Mouse (Mus musculus) liver, adult 2 months (tissue): ENCODE measurements around the gene Nkx2-4. TPM values are rescaled to one million over a fixed set of nuclear protein-coding genes. Genes with fewer than 3 reads are reported as not detected.

Experiments used
- DNase-seq: peaks from one replicate; pipeline ENCODE4 v3.0.0-alpha.2; 2011; ENCODE audit warnings: low read depth, low spot score; ENCODE audit errors: extremely low read depth
- H3K27ac ChIP-seq: fragments of 200-500 bp; replicated peaks from 2 replicates; pipeline ENCODE4 v1.5.1; 2012; ENCODE audit warnings: low read depth, mild to moderate bottlenecking, control low read depth, inconsistent platforms, low read length; ENCODE audit not compliant: insufficient read depth
- H3K27me3 ChIP-seq: fragments of 200-500 bp; 2 replicates; pipeline ENCODE4 v1.6.1; 2012; ENCODE audit warnings: mild to moderate bottlenecking, moderate library complexity, low read length, inconsistent platforms; ENCODE audit not compliant: control insufficient read depth, insufficient read depth
- H3K36me3 ChIP-seq: fragments of 200-500 bp; 2 replicates; pipeline ENCODE4 v1.6.1; 2012; ENCODE audit warnings: low read length, inconsistent platforms; ENCODE audit not compliant: control insufficient read depth, insufficient read depth
- H3K4me1 ChIP-seq: fragments of 200-500 bp; 2 replicates; pipeline ENCODE4 v1.6.1; 2011; ENCODE audit warnings: low read length; ENCODE audit not compliant: control insufficient read depth, insufficient read depth
- H3K4me3 ChIP-seq: fragments of 200-500 bp; 2 replicates; pipeline ENCODE4 v1.5.1; 2011; ENCODE audit warnings: low read depth, mild to moderate bottlenecking, control low read depth, low read length, moderate library complexity; ENCODE audit not compliant: insufficient read depth
- H3K79me2 ChIP-seq: fragments of 200-500 bp; 2 replicates; pipeline ENCODE4 v1.6.1; 2012; ENCODE audit warnings: inconsistent platforms, mild to moderate bottlenecking, low read length, moderate library complexity; ENCODE audit not compliant: control insufficient read depth, insufficient read depth
- H3K9ac ChIP-seq: fragments of 200-500 bp; 2 replicates; pipeline ENCODE4 v1.6.1; 2012; ENCODE audit warnings: low read depth, mild to moderate bottlenecking, control low read depth, inconsistent platforms, low read length
- CTCF ChIP-seq: fragments of 200-500 bp; IDR thresholded peaks from 2 replicates; pipeline ENCODE4 v1.5.1; 2011; ENCODE audit warnings: low read depth, low read length, control low read depth
- POLR2A ChIP-seq: fragments of 200-500 bp; IDR thresholded peaks from 2 replicates; pipeline ENCODE4 v1.6.1; 2011; ENCODE audit warnings: low read length, control low read depth; ENCODE audit not compliant: insufficient read depth; ENCODE audit errors: extremely low read depth
- WGBS: fragments of 180-500 bp; shearing (Covaris S2); methylation state at CpG from one replicate; pipeline ENCODE4 v1.1.7; 2018; 5-methylcytosine and 5-hydroxymethylcytosine counted together
- polyA plus RNA-seq: library from polyadenylated mRNA; depleted of rRNA; stranded (reverse); fragments of >200 nt; gene quantifications from 2 replicates; pipeline ENCODE4 v1.2.3, GENCODE M21; 2012
- total RNA-seq: library from RNA; depleted of rRNA; stranded (reverse); fragments of >200 nt; gene quantifications from 2 replicates; pipeline ENCODE4 v1.2.3, GENCODE M21; 2014

Nkx2-4 gene
- total and polyA plus RNA-seq, 2 experiments: not detected

DNA sequence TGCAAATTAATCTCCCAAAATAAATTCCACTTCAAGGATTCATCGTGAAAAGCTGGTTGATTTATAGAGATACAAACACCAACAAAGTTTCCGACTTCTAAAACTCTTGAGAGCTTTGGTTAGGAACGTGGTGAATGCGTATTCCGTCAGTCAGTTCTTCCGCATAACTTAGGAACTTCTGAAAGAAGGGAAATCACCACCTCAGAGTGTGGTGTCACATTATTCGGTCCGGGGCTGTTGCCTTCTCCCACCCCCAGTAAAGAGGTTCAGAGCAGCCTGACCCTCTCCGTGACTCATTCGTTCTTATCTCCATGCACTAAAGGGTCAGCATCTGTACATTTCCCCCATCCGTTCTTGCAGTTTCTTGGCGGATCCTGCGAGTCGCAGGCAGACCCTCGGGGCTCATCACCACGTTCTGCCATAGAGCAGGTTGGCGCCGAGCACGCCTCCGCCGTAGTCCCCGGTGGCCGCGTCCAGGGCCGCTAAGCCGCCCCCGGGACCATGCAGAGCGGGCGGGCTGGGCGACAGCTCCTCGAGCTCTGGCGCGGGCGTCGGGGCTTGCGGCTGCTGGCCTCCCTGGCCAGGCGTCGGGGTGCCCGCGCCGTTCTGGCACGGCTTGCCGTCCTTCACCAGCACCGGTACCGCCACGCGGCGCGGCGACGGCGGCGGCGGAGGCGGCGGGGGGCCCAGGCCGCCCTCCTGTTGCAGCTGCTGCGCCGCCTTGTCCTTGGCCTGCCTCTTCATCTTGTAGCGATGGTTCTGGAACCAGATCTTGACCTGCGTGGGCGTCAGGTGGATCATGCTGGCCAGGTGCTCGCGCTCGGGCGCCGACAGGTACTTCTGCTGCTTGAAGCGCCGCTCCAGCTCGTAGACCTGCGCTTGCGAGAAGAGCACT lies 1.5 kb downstream of the Nkx2-4 start:
- H3K9ac ChIP-seq: no peak overlapping the region
- no peak overlapping the region for H3K27ac ChIP-seq
- 5% methylated on average over 70 of the region's 72 CpGs for WGBS
- H3K79me2 ChIP-seq: no peaks in the 10 kb centered on the region
- peaks cover 20% of the 10 kb centered on the region for H3K27me3 ChIP-seq
- H3K4me3 ChIP-seq: no peak overlapping the region
- DNase-seq: no peak
- TF ChIP-seq CTCF: no peak
- TF ChIP-seq POLR2A: no peak
- no peaks in the 10 kb centered on the region for H3K36me3 ChIP-seq
- H3K4me1 ChIP-seq: no peaks in the 10 kb centered on the region

DNA sequence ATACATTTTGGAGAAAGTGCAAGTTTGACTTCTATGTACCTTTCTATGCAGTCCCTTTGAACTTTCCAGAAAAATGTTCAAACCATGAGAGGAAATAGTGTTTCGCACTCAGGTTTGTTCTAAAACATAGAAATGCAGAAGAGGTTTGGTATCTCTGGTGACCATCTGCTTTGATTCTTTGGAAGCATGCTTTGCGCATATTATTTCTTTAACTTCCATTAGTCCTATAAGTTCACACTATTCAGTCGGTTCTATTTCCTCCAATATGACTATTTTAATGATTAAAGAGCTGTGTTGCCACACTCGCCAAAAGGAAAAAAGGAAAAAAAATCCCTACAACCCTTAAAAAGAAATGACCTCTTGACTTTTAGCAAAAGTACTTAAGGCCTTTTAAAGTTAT lies 2.9 kb downstream of the Nkx2-4 start:
- 79% methylated on average over 4 of the region's 4 CpGs for WGBS

DNA sequence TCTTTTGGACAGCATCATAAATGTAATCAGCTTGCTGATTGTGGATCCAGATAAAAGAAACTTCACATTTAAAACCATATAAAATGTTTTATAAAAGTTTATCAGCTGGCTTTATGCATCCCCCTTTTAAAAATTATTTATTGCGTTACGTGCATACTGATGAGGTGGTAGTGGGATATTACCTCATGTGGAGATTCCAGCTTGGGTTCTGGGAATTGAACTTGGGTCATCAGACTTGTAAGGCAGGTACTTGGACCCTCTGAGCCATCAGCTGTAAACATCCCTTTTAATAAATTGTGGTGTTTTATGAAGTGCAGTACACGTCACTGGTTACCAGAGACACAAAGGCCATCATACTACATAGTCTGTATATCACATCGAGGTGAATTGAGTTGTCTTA lies 10.8 kb downstream of the Nkx2-4 start:
- H3K27ac ChIP-seq: no peak overlapping the region
- H3K36me3 ChIP-seq: peaks cover 48% of the 10 kb centered on the region
- H3K4me3 ChIP-seq: no peak overlapping the region
- H3K9ac ChIP-seq: no peak overlapping the region
- H3K79me2 ChIP-seq: no peaks in the 10 kb centered on the region
- DNase-seq: no peak
- no peaks in the 10 kb centered on the region for H3K4me1 ChIP-seq
- no peak for TF ChIP-seq CTCF
- H3K27me3 ChIP-seq: no peaks in the 10 kb centered on the region
- 98% methylated on average over 4 of the region's 4 CpGs for WGBS

More for the DNA sequence above, 2.9 kb downstream of the Nkx2-4 start:
- TF ChIP-seq CTCF (no peak), POLR2A (no peak)
- Histone ChIP-seq H3K79me2 (no peaks in the 10 kb centered on the region), H3K4me1 (no peaks in the 10 kb centered on the region), H3K36me3 (peaks cover 5% of the 10 kb centered on the region), H3K27ac (no peak overlapping the region), H3K27me3 (peaks cover 20% of the 10 kb centered on the region), H3K4me3 (no peak overlapping the region), H3K9ac (no peak overlapping the region)
- no peak for DNase-seq

DNA sequence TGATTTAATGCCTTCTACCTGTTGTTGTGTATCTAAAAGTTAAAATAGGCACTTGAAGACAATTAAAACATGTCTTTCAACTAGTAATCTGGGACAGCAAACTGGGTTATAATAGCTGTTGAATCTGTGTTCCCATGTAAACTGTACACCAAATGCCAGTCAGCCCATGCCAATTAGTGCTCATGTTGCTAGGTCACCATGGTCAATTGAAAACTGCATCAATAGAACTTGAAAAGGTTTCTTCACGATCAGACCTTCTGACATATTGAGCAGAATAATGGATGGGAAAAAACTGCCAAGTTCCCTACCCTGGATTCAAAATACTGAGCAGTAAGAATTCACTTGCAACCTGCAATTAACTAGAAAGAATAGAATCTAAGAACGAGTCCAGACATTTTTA lies 11.3 kb downstream of the Nkx2-4 start:
- no peak for DNase-seq
- Histone ChIP-seq H3K36me3 (peaks cover 51% of the 10 kb centered on the region), H3K27me3 (no peaks in the 10 kb centered on the region), H3K4me3 (no peak overlapping the region), H3K79me2 (no peaks in the 10 kb centered on the region), H3K27ac (no peak overlapping the region), H3K9ac (no peak overlapping the region), H3K4me1 (no peaks in the 10 kb centered on the region)
- no peak for TF ChIP-seq POLR2A
- WGBS: 87% methylated on average over 2 of the region's 2 CpGs

DNA sequence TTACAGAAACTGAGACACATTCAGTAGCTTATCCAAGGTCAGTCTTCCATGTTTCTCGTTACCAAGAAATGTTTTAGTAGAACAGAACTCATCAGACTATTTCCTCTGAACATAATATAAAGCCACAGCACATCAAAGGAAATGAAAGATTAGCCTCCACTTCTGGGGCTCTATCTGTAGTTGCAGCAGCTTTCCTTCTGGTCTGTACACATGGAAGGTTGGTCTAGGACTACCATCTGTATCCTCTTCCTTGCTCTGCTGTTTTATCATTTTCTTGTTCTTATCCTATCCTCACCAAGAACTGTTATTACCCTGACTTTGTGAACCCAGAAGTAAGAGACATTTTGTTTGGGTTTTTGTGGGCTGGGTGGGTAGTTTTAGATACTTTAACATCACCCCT lies 14.9 kb downstream of the Nkx2-4 start:
- Histone ChIP-seq H3K4me1 (no peaks in the 10 kb centered on the region), H3K36me3 (peaks cover 52% of the 10 kb centered on the region), H3K27ac (no peak overlapping the region), H3K27me3 (no peaks in the 10 kb centered on the region), H3K9ac (no peak overlapping the region), H3K4me3 (no peak overlapping the region), H3K79me2 (no peaks in the 10 kb centered on the region)
- WGBS: 65% methylated on average over 1 of the region's 1 CpGs
- TF ChIP-seq CTCF: no peak
- TF ChIP-seq POLR2A: no peak
- no peak for DNase-seq

DNA sequence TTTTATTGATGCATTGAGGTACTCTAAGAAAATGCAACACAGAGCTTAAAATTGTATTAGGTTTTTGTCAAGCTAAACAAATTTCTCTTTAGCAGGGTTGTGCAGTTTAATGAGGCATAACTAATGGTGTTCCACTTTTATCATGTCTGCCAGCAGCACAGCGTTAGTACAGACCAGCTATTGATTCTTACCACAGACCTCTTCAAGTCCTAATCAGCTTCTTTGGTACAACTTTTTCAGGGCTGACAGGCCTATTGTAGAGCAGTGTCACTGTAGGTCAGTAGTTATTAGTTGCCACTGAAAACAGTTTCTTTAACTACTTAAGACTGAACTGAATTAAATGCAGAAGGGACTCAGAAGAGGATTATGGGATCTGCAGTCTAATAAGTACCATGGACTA lies 16.2 kb downstream of the Nkx2-4 start:
- 58% methylated on average over 1 of the region's 1 CpGs for WGBS
- Histone ChIP-seq H3K9ac (no peak overlapping the region), H3K27ac (no peak overlapping the region), H3K79me2 (no peaks in the 10 kb centered on the region), H3K4me1 (no peaks in the 10 kb centered on the region), H3K27me3 (no peaks in the 10 kb centered on the region), H3K4me3 (no peak overlapping the region), H3K36me3 (peaks cover 53% of the 10 kb centered on the region)
- no peak for DNase-seq
- TF ChIP-seq CTCF: no peak
- TF ChIP-seq POLR2A: no peak
